Mouse (Mus musculus): Measurements from ENCODE around the gene Retreg1. TPM values are rescaled to one million over a fixed set of nuclear protein-coding genes. Genes with fewer than 3 reads are reported as not detected.
A peak's percentile ranks its signal among the peaks of the same experiment; 100 is the strongest.

The Retreg1 gene
- total RNA-seq, 2 experiments from 2014 or later = 27.3 to 49.5 TPM

DNA sequence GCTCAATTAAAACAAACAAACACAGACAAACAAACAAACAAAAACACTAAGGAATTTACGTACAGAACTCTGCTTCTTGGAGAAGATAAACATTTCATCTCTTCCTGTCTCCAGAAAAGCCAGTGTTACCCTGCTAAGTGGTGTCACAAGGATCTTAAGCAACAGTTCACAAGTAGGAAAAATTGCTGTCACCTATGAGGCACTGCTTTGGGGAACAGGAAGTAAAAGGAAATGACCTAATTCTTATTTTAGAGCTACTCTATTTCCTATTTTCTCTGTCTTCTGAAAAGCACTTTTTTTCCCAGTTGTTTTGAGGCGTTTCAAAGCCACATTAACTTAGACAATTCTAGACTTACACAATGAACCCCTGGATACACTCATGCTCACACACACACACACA lies 12.6 kb upstream of the Retreg1 start:
- no peak for DNase-seq

DNA sequence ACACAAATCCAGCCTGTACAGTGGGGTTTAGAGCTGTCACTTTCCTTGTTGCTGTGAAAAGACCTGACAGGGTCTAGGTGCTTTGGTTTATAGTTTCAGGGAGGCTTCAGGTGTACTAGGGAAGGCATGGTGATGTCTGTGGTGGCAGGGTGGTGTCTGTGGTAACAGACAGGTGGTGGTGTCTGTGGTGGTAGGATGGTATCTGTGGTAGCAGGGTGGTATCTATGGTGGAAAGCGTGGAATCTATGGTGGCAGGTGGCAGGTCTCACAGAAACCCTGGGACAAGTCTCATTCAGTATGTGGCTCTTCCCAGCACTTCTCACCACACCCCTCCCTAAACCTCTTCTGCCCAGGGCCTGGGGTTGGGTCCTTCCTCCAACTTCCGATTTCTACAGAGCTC lies 8.7 kb upstream of the Retreg1 start:
- no peak for DNase-seq

DNA sequence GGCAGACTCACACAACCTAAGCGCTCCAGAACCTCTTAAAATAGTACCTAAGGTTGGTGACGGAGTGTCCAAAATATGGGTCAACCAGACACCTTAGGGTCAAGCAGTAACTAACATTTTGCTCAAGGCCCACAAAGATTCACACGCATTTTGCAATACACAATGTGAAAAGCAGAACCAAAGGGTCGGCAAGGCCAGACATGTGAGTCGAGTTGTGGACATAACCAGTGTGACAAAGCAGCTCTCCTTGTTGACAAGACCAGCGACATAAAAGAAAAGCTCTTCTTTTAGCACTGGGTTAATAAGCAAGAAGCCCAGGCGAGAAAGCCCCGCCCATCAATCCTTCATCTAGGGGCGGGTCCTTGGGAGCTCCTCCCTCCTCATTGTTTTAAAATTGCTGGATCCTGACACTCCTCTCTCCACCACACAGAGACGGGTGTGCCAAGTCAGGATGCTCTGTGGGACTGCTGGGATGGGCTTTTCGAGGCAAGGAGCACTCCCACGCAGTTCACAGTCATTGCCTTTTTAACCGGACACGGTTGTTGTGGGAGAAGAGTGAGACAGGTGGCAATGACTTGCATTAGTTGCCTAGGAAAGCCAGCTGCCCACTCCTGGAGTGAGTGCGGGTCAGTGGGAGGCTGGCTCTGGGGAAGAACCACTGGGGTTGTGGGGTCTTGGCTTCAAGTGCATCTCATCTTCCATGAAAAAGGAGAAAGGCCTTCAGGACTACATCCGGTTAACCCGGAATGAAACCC lies 7.9 kb upstream of the Retreg1 start:
- no peak for DNase-seq

DNA sequence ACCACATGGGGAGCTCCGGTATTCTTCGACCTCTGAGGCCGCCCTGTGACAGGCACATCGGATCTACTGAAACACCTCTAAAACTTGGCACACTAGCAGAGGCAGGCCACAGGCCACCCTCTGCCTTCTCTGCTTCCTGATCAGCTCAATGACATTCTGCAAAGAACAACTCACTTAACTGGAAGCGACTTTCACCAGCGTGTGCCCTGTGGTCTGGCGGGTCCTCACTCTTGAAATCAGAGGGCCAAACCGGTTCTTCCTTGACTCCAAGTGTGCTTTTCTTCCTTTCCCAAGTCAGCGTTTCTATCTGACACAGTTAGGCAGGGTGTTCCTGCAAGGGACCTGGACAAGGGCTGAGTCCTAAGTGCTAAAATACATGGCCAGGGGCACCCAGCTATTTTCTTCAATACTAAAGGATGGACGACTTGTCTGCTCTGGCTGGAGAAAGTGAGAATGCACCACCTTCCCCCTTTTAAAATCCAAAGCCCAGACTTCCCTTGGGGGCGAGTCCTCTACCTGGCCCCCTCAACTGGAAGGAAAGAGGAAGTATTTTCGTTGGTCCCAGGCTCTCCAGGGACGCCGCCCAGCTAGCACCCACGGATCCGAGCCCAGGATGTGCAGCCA lies 406 bp upstream of the Retreg1 start:
- DNase-seq = no peak

DNA sequence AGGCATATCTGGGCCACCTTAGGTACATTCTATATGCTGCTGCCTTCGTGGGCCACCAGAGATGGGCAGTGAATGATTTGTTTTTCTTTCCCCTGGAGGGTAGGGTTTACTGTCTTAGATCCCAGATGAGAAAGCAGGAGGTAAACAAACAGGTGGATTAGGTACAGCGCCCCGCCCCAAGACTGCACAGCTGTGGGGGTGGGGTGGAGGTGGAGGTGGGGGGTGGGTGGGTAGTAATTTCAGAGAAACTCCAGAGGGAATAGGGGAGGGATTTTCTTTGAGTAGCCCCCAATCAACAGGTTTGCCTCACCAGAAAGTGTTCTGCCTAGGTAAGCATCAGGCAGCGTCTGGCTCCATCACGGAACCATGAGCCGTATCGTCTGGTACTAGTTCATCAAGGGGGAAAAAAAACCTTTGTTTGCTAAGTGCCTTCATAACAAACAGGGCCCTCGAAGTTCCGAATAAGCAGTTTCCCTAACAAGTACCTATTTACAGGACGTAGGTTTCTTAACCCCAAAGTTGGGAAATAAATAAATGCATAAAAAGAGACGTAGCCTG lies 1.1 kb downstream of the Retreg1 start:
- DNase-seq = no peak

DNA sequence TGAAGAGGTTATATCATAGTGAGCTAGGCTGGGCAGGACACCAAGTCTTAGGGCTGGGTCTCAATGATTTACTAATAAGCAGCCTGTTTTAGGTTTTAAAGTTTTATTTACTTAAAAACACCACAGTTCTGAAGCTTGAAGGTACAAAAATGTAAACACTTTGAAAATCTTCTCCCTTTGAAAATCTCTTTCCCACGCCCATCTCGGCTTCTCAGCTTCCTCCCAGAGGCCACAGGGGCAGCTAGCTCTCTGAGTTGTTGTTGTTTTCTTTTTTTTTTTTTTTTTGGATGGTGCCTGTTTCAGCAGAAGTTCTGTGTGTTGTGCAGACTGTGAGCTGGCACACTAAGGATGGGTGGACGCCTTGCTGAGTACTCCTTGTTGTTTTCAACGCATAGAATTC lies 1.8 kb downstream of the Retreg1 start:
- DNase-seq = no peak

DNA sequence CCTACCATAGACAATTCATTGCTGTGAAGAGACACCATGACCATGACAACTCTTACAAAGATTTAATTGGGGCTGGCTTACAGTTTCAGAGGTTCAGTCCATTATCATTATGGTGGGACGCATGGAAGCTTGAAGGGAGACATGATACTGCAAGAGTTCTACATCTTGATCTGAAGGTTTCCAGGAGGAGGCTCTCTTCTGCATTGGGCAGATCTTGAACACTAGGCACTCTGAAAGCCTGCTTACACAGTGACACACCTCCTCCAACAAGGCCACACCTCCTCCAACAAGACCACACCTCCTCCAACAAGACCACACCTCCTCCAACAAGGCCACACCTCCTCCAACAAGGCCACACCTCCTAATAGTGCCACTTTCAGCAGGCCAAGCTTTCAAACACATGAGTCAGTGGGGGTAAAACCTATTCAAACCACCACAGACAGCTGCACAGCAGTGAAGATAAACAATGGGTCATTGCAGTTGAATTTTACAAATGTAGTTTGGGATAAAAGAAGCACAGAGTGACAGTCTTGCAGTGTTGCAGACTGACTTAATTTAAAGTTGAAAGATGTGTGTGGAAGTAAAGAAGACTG lies 4.7 kb downstream of the Retreg1 start:
- DNase-seq = no peak

DNA sequence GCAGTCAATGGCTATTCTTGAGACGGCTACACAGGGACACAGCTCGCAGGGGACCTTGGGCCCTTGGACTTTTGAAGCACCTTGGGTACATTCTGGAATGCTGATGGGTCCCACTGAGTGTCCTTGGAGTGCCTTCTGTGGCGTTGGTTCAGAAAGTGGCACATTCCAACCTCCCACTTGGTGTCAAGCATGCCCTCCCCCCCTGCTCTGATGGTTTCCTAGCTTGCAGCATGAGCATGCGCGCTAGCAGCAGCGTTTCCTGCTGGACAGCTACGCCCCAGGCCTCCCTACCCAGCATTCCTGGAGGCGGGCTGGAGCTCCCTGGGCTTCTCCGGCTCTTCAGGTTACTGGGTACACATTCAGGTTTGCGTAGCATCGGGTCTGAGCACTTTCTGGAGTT lies 7.6 kb downstream of the Retreg1 start:
- no peak for DNase-seq

DNA sequence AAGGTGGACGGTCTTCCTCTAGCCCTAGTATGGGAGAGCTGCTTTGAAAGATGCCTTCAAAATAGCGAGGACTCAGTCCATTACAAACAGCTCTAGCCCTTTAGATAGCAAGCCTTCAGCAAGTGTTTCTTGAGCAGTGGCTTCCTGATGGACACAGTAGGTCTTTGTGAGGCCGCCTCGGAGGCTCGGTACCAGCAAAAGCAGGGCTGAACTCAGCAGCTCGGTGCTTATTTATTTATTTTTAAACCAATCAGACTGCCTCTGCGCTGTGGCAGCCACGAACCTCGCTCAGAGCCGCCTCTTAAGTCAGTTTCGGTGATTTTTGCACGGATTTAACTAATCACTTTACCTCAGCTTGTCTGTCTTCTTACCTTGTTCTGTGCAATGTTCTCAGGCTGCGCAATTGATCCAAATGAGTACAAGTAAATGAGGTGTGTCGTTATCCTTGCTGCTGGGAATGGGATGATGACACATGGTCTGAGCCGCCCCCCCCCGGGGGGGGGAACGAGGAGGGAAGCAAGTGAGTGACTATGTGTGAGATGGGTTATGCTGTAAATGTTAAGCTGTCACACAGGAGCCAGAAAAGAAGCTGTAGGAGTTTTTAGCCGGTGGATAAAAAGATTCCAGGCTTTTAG lies 11.4 kb downstream of the Retreg1 start:
- no peak for DNase-seq

DNA sequence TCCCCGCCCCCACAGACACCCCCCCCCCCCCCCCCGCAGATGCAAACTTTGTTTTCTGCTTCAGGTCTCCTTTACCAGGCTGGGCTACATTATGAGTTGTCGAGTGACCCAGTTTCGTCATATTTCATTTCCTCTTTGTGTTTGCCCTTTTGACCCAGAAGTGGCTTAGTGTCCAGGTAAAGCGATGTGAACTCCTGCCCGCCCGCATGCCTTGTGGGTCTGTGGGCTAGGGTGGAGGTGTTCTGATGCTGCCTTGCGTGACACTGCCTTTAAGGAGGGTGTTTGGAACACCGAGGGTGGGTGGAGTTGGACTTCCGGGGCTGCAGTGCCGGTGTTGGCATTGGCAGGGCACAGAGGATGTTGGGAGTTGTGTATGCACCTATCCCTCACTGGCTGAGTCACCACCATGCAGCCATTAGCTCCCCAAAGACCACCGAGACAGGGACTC lies 15.7 kb downstream of the Retreg1 start:
- DNase-seq = no peak

DNA sequence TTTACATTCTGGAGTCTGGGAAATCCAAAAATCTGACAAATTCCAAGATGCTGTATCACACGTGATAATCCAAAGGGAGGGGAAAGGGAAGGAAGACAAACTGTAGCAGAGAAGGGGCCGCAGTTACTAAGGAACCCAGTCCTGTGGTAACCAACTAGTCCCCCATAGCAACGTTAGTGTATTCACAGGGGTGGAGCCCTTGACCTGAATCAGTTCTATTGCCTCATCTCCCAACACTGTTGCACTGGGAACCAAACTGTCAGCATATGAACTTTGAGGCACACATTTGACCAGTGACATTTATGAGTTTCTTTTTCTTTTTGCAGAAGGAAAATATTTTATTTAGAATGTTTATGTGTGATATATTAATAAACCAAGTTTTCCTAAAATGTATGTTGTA lies 16.5 kb downstream of the Retreg1 start:
- DNase-seq = peak in 1 of 2 experiments; percentile 16

DNA sequence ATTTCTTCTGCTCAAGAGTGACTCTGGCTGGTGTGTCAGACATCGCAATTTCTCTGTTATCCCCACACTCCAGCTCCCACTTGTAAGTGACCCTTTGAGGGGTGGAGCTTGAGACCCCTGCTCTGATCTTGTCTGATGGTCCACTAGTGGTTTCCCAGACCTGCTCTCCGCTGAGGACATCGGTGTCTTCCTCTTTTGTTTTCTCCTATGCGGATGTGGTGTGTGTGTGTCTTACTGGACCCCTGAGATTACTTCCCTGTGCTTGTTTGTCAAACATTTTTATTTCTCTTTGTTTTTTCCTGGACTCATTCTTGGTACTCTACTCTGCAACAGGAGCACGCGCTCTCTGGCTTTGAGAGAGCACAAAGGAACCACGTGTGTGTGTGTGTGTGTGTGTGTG lies 18.9 kb downstream of the Retreg1 start:
- DNase-seq = no peak

DNA sequence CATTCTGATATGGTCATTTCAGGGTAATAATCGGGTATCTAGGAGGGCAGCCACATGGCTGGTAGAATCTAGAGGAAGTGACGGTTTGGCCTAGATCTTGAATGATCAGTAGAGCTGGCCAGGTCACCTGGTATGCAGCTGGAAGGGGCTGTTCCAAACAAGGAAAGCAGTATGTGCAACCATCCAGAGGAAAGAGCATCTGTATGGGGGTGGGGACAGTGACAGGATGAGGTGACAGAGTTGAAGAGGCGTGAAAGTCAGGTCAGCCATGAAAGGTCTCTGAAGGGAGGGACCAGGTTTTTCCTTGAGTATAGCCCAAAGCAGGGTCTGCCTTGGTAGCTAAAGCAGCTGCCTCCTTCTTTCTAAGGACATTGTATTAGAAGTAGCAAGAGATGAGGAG lies 22.6 kb downstream of the Retreg1 start:
- no peak for DNase-seq

DNA sequence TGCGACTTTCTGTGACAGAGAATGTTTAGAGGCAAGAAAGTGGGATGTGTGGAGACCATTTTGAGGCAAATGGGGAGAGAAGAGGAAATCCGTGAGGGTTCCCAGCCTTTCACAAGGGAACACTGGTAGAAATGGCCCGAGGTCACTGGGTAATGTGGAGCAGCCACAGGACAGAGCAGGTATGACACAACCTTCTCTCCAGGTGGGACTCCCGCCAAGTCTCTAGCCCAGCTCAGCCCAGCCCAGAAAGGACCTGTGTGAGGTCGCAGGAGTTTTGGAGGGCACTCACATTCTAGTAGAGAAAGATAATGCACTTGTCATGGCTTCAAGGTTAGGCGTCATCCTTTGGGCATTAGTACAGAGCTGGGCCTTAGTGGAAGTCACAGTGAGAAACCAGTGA lies 23.1 kb downstream of the Retreg1 start:
- peak in 1 of 2 experiments; percentile 19 for DNase-seq

DNA sequence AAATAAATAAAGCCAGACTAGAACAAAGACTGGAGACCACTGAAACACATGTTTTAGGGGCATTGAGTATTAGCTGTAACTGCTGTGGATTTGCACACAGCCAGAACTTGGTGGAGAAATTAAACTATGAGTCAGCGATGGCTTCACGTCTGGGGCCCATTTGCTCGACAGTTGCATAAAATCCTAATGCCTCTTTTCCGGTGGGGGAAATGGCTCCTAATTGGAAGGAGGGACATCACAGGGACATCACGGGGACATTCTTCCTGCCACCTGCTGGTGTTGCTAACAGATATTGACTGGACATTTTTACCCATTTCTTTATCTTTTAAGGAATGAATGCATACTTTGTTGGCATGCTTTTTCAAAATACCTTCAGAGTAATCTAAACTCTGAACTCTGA lies 26.1 kb downstream of the Retreg1 start:
- DNase-seq = no peak

DNA sequence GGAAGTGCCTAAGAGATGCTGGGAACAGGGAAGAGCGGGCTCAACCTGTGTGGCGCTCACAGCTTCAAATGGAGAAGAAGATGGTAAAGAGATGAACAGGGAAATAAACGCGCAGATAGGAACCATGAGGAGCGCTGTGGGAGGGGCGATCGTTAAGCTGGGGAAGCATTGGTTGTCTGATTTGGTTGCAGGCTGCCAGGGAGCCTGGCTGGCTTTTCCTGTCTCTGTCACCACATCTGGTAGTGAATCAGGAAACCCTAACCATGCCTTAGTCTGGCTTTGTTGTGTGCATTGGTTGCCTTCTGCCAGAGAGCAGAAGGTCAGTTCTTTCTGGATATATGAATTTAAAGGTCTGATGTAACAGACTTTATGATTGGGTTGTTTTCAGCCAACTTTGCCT lies 28.5 kb downstream of the Retreg1 start:
- DNase-seq = no peak

DNA sequence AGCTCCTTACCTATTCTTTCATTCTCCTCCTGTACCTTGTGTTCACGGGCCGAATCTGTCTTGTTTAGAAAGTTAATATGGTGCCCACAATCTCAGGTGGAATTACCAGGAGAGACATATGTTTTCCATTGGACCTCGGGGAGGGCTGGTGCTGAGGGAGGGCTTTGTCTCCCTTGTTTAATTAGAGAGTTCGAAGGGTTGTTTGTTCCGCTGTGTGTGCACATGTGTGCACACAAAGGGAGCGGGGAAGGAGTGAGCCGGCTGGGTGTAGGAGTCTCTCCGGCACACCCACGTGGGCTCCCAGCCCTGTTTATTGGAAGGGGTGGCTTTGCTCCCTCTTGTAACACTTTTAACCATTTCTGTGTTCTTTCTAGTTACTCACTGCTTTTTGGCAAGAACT lies 29.1 kb downstream of the Retreg1 start:
- DNase-seq = no peak

DNA sequence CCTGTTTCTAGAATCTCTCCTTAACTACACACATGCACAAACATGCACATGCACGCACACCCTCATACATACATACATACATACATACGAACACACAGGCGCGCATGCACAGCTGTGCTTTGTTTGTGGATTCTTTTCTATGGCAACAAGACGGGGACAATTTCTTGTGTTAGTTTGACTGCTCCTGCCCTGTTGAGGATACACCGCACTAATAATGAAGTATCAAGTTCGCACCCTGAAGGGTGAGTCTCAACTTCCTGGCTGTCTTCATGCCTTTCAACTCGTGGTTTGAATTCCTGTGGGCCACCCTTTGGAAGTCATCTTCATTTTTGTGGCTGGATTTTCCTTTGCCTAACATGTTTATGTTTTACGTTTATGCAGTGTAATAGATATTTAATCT lies 29.7 kb downstream of the Retreg1 start:
- no peak for DNase-seq

DNA sequence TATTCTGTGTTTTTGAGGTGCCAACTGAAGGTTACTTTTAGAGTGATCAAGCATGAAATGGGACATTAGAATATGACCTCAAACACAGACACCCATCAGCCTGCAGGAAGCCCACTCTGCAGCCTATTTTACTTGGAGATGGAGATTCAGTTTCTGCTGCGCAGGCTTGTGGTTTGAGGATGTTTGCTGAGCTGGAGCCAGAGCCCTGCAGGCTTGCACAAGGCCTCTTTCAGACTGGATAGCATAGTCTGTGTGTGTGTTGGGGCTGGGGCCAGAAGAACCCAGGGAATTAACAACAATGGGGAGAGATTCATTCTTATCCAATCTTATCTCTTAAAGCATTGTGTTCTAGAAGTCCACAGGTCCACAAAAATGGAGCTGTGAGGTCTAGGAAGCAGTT lies 30.6 kb downstream of the Retreg1 start:
- no peak for DNase-seq

DNA sequence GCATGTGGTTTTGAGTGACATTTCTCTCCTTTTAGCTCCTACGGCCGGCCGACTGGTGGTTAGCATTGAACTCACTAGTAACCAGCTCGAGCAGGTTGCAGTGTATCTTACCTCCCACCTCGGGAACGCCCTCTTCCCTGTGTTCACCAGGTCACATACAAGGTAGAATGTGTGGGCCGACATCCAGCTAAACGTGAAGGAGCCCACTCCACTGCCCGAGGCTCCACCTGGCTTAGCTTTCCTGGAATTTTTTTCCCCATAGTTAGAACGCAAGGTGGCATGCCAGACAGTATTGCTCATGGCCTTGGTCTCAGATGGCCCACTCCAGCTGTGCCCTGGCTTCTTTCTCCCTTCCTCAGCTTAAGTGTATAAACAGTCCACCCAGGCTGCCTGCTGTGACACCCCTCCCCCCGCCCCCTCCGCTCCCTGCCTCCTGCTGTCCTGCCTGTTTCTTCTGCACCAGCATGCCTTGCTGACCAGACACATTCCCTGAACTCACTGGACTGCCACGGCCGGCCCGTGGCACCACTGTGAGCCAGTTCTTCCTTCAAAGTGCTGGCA lies 33.7 kb downstream of the Retreg1 start:
- no peak for DNase-seq

DNA sequence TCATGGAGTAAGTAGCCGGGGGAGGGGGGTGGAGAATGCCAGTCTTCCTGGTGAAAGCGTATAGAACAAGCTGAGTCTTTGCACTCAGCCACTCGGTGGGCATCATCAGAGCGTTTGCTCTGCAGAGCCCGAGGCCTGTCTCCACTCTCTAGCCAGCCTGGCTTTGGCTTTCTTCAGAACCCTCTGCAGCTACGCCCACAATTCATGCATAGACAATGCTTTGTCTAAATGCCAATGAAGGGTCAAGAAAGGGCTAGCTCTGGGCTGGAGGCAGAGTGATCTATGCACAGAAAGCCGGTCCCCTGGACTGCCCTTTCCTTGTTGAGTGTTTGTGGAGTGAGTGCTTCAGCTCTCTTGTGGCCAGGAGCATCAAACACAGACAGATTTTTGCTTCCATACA lies 34.8 kb downstream of the Retreg1 start:
- no peak for DNase-seq

DNA sequence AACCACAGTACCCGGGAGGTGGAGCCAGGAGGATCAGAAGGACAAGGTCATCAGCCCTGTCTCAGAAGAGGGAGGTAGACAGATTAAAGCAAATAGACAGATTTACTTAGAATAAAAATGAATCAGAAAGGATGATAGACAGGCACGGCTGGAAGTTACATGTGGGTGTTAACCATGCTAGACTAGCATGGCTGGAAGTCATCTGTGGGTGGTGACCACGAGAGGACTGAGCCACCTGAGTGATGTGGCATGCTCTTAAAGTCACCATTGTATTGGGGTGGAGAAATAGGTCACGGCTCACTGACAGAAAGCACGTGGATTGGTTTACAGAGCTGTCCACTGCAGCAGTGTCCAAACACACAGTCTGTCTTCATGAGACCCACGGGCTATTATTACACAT lies 36.2 kb downstream of the Retreg1 start:
- no peak for DNase-seq

DNA sequence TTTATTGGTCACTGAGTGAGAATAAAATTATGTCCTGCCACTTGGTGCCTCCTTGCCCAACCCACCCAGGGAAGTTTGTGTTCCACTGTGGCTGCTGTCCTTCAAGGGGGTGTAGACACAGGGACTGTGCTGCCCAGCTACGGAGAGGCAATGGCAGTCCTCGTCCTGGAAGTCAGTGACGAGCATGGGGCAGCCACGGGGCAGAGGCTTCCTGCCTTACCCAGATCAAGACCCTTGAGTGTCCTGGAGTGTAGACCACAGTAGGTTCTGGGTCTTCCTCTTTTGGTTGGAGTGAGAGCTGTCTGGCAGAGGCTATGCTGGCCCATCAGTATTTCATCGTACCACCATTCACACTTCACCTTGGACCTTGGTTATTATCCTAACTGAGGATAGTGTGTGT lies 37.2 kb downstream of the Retreg1 start:
- DNase-seq = no peak
